Mouse (Mus musculus) stomach, embryonic 15.5 days (tissue): ENCODE measurements at regions not wholly inside any gene's neighbourhood (a gene's known extent, or its start where the extent isn't known, plus 50 kb on each side); places are given as distances from the start of the nearest gene placed in this dataset.

Source experiments
- ATAC-seq: fragments of 200-750 bp; cut with Nextera tagmentation; 2 replicates; pipeline ENCODE4 v1.8.0; 2017; ENCODE audit warnings: low read depth, moderate number of reproducible peaks, moderate TSS enrichment; ENCODE audit not compliant: insufficient read depth, low FRiP score
- H3K27ac ChIP-seq: fragments of 300-500 bp; sonication (generic); 2 replicates; pipeline ENCODE4 v1.5.1; 2015; ENCODE audit warnings: mild to moderate bottlenecking, inconsistent platforms
- H3K27me3 ChIP-seq: fragments of 300-500 bp; sonication (generic); replicated peaks from 2 replicates; pipeline ENCODE4 v1.6.1; 2015; ENCODE audit warnings: inconsistent platforms
- H3K36me3 ChIP-seq: fragments of 300-500 bp; sonication (generic); 2 replicates; pipeline ENCODE4 v1.6.1; 2015; ENCODE audit warnings: inconsistent platforms
- H3K4me1 ChIP-seq: fragments of 300-500 bp; sonication (generic); 2 replicates; pipeline ENCODE4 v1.6.1; 2015; ENCODE audit warnings: inconsistent platforms
- H3K4me2 ChIP-seq: fragments of 300-500 bp; sonication (generic); 2 replicates; pipeline ENCODE4 v1.6.1; 2015; ENCODE audit warnings: mild to moderate bottlenecking, inconsistent platforms
- H3K4me3 ChIP-seq: fragments of 300-500 bp; sonication (generic); replicated peaks from 2 replicates; pipeline ENCODE4 v1.5.1; 2015; ENCODE audit warnings: inconsistent platforms
- H3K9ac ChIP-seq: fragments of 300-500 bp; sonication (generic); 2 replicates; pipeline ENCODE4 v1.6.1; 2015; ENCODE audit warnings: inconsistent platforms
- H3K9me3 ChIP-seq: fragments of 300-500 bp; sonication (generic); 2 replicates; pipeline ENCODE4 v1.6.1; 2016; ENCODE audit warnings: inconsistent platforms
- WGBS: fragments of 180-500 bp; shearing (Covaris S2); methylation state at CpG from one replicate; pipeline ENCODE4 v1.1.7; 2015; 5-methylcytosine and 5-hydroxymethylcytosine counted together

DNA sequence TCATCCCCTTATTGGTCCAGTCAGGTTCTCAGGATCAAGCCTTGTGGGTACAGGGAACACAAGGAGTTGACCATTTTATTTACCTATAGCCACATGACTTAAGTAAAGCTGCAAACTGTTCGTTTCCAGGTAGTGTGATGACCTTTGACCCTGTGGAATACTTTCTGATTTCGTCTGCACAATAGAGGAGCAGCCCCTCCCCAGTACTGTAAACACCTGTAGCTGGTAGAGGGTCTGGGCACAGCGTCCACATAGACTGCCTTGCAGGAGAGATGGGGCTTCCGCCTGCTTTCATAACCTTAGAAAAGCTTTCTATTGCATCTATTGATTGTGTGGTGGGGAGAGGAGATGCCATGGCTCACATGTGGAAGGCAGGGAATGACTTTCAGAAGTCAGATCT, 105.2 kb upstream of the Tsc22d1 start:
- H3K4me3 ChIP-seq = no peak overlapping the region
- H3K4me2 ChIP-seq = no peak overlapping the region
- no peaks in the 10 kb centered on the region for H3K36me3 ChIP-seq
- H3K9me3 ChIP-seq = no peaks in the 10 kb centered on the region
- H3K27ac ChIP-seq = no peak overlapping the region
- no peak overlapping the region for H3K9ac ChIP-seq
- no peaks in the 10 kb centered on the region for H3K27me3 ChIP-seq
- WGBS = 43% methylated on average over 4 of the region's 4 CpGs
- no peak for ATAC-seq
- H3K4me1 ChIP-seq = peaks cover 6% of the 10 kb centered on the region; the same call in 1 of the 2 replicates

DNA sequence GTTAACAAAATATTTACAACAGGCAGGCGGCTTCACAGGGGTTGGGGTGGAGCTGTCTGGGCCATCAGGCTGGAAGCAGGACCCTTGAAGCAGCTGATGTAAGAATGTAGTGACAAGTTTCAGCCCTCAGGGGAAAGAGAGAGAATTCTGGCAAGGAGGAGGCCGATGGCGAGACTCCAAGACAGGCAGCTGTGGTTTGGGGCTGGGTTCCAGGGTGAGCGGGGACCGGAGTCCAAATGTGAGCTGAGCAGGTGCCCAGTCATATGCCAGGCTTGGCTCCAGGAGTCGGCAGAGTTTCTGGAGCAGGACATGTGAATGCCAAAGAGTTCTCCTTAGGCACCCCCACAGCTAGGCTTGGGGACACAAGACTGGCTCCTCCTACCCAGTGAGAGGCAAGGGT, 104.5 kb upstream of the Tsc22d1 start:
- ATAC-seq = no peak
- no peak overlapping the region for H3K9ac ChIP-seq
- H3K36me3 ChIP-seq = no peaks in the 10 kb centered on the region
- no peak overlapping the region for H3K4me2 ChIP-seq
- no peak overlapping the region for H3K27ac ChIP-seq
- no peaks in the 10 kb centered on the region for H3K9me3 ChIP-seq
- H3K4me1 ChIP-seq = peaks cover 6% of the 10 kb centered on the region; the same call in 1 of the 2 replicates
- no peaks in the 10 kb centered on the region for H3K27me3 ChIP-seq
- 58% methylated on average over 6 of the region's 6 CpGs for WGBS
- H3K4me3 ChIP-seq = no peak overlapping the region

- Histone ChIP-seq H3K27me3 (no peaks in the 10 kb centered on the region), H3K4me3 (no peak overlapping the region), H3K9ac (no peak overlapping the region), H3K9me3 (no peaks in the 10 kb centered on the region), H3K36me3 (no peaks in the 10 kb centered on the region), H3K4me2 (no peak overlapping the region), H3K27ac (no peak overlapping the region), H3K4me1 (peaks cover under 1% of the 10 kb centered on the region; the same call in 1 of the 2 replicates)
- ATAC-seq = no peak
- WGBS = 83% methylated on average over 14 of the region's 14 CpGs
Observed at GRCm38 (mm10) chr14:76313424-76314190, 101.2 kb upstream of the Tsc22d1 start.

GRCm38 (mm10) chr14:76318438-76318837, 96.3 kb upstream of the Tsc22d1 start:
- no peak overlapping the region for H3K4me3 ChIP-seq
- H3K4me2 ChIP-seq = no peak overlapping the region
- H3K9me3 ChIP-seq = no peaks in the 10 kb centered on the region
- no peaks in the 10 kb centered on the region for H3K36me3 ChIP-seq
- WGBS = 63% methylated on average over 5 of the region's 5 CpGs
- no peak for ATAC-seq
- H3K4me1 ChIP-seq = no peaks in the 10 kb centered on the region
- peak overlapping the region; percentile 0; the same call in 1 of the 2 replicates for H3K27ac ChIP-seq
- no peak overlapping the region for H3K9ac ChIP-seq
- no peaks in the 10 kb centered on the region for H3K27me3 ChIP-seq

DNA sequence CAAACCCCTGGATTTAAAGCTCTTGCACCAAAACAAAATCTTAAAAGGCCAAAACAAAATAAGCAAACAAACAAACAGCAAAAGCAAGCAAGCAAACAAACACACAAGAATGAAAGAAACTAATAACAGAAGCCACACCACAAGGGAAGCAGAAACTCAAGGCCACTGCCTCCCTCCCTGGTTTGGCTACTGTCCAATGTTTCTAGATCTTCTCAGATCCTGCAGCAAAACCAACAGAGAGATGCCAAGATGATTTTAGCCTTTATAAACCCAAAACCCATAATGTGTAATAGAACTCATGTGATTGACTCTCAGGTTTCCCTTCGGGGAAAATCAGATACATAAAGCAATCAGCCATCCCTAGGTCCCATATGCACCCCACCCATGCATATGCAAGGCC, 90.5 kb upstream of the Tsc22d1 start:
- Histone ChIP-seq H3K9me3 (no peaks in the 10 kb centered on the region), H3K27me3 (no peaks in the 10 kb centered on the region), H3K4me3 (no peak overlapping the region), H3K4me2 (no peak overlapping the region), H3K36me3 (no peaks in the 10 kb centered on the region), H3K4me1 (no peaks in the 10 kb centered on the region), H3K27ac (no peak overlapping the region), H3K9ac (no peak overlapping the region)
- WGBS = 80% methylated on average over 1 of the region's 1 CpGs
- no peak for ATAC-seq

DNA sequence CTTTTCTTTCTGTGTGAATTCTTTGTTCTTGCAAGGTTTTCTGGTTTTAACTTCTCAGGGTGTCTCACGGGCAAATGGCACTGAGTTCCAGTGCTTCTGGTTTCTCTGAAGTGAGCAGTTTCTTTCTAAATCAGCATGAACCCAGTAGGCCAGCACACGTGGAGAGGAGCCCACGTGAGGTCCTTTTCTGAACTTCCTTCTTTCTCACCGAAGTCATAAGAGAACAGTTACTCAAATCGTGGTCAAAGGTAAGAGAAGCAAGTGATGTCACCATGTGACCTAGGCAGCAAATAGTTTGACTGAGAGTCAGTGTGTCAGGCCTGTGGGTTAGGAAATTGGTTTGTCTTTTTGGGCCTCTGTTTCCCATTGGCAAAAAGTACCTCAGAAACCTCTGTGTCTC, 84.8 kb upstream of the Tsc22d1 start:
- Histone ChIP-seq H3K9me3 (no peaks in the 10 kb centered on the region), H3K27me3 (no peaks in the 10 kb centered on the region), H3K4me1 (no peaks in the 10 kb centered on the region), H3K4me3 (no peak overlapping the region), H3K4me2 (no peak overlapping the region), H3K9ac (no peak overlapping the region), H3K27ac (no peak overlapping the region), H3K36me3 (no peaks in the 10 kb centered on the region)
- 65% methylated on average over 5 of the region's 5 CpGs for WGBS
- no peak for ATAC-seq

DNA sequence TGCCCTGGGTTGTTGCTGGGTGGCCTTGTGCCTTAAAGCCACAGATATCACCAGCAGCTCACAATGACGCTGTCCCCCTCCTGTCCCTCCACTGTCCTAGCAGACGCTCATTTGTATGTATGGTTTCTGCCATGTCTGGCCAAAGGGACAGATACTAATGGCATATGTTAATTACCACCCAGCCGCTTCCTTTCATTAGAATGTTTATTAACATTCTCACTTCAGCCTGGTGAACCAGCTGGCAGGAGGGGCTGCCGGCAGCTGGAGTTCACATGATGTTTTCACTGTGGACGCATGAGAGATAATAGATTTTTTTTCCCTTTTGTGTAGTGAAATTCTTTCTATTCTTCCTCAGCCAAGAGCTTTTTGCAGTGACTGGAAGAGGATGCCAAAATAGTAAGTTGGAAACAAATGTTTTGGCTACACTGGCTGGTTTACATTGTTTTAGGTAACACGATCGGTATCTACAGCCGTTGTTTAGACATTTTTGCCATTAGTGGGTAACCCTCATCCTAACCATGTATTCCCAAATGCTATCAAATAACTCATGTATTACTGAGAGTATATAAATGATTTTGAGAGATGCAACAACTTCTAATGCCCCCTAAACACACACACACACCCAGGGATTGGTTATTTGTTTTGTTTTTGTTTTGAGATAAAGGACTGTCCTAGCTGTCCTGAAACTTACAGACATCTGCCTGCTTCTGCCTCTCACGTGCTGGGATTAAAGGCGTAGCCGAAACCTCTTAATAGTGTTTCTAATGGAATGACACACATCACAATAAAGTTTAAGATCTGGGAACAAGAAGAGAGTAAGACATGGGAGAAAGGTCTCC, 83.0 kb upstream of the Tsc22d1 start:
- 44% methylated on average over 11 of the region's 11 CpGs for WGBS
- no peaks in the 10 kb centered on the region for H3K27me3 ChIP-seq
- H3K9me3 ChIP-seq = no peaks in the 10 kb centered on the region
- no peak overlapping the region for H3K4me2 ChIP-seq
- H3K9ac ChIP-seq = no peak overlapping the region
- no peak for ATAC-seq
- no peak overlapping the region for H3K27ac ChIP-seq
- no peaks in the 10 kb centered on the region for H3K4me1 ChIP-seq
- H3K4me3 ChIP-seq = no peak overlapping the region
- H3K36me3 ChIP-seq = no peaks in the 10 kb centered on the region

DNA sequence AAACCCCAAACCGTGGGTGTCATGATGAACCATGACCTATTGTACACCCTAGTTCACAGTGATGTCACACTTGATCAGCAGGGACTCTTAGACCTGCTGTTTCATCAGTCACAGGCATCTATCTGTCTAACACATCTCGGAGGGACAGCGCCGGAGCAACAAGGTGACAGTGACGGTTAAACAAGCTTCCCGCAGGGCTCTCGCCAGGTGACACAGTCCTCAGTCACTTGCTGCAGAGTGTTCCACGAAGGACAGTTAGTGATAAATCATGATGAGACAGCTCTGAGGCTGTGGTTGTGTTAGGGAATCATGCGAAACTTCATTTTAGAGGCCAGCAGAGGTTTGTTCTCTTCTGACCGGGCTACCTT, 82.4 kb upstream of the Tsc22d1 start:
- no peaks in the 10 kb centered on the region for H3K4me1 ChIP-seq
- H3K27me3 ChIP-seq = no peaks in the 10 kb centered on the region
- no peak overlapping the region for H3K4me3 ChIP-seq
- H3K4me2 ChIP-seq = no peak overlapping the region
- H3K9ac ChIP-seq = no peak overlapping the region
- no peaks in the 10 kb centered on the region for H3K36me3 ChIP-seq
- H3K9me3 ChIP-seq = no peaks in the 10 kb centered on the region
- ATAC-seq = no peak
- no peak overlapping the region for H3K27ac ChIP-seq
- 68% methylated on average over 10 of the region's 10 CpGs for WGBS

GRCm38 (mm10) chr14:76340789-76341188, 74.0 kb upstream of the Tsc22d1 start:
- no peak overlapping the region for H3K4me2 ChIP-seq
- H3K36me3 ChIP-seq = no peaks in the 10 kb centered on the region
- 82% methylated on average over 7 of the region's 7 CpGs for WGBS
- no peaks in the 10 kb centered on the region for H3K4me1 ChIP-seq
- H3K9me3 ChIP-seq = no peaks in the 10 kb centered on the region
- ATAC-seq = no peak
- H3K4me3 ChIP-seq = no peak overlapping the region
- no peak overlapping the region for H3K9ac ChIP-seq
- no peak overlapping the region for H3K27ac ChIP-seq
- H3K27me3 ChIP-seq = no peaks in the 10 kb centered on the region

DNA sequence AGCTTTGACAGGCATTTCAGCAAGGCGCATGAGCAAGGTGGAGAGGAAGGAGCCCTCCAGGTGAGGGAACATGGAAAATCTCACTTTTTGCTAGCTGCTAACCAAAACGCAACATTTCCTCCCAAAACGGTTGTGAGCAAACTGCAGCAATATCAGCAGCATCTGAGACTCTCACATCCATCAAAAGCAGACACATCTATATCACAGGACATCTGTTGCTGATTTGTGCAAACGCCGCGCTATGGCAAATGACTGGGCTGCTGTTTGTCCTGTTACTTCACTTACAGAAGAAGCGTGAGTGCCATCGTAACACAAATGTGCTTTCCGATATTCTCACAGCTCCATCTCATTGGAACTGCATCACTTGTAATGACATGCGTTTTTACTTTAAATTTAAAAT, 73.5 kb upstream of the Tsc22d1 start:
- no peak for ATAC-seq
- Histone ChIP-seq H3K4me1 (no peaks in the 10 kb centered on the region), H3K27me3 (no peaks in the 10 kb centered on the region), H3K36me3 (no peaks in the 10 kb centered on the region), H3K4me3 (no peak overlapping the region), H3K9ac (no peak overlapping the region), H3K27ac (no peak overlapping the region), H3K4me2 (no peak overlapping the region), H3K9me3 (no peaks in the 10 kb centered on the region)
- WGBS = 79% methylated on average over 10 of the region's 10 CpGs

DNA sequence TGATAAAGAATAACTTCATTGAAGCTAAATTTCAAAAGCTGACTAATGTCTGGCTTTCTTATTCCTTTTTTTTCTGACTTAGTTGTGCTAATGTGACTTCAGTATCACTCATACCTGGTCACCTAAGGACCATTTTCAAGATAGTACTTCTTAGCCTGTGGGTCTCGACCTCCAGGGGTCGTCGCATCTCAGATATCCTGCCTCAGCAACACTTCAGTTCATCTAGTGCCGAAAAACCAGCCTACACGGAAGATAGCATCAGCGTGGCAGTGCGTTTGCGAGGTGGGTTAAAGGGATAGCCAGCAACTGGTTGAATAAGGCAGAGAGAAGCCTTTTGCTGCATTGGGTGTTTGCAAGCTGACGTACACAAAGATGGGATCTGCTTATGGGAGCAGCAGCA, 62.9 kb upstream of the Tsc22d1 start:
- H3K27me3 ChIP-seq = no peaks in the 10 kb centered on the region
- H3K9ac ChIP-seq = no peak overlapping the region
- no peak overlapping the region for H3K4me3 ChIP-seq
- no peaks in the 10 kb centered on the region for H3K36me3 ChIP-seq
- no peak for ATAC-seq
- H3K4me2 ChIP-seq = no peak overlapping the region
- no peak overlapping the region for H3K27ac ChIP-seq
- no peaks in the 10 kb centered on the region for H3K4me1 ChIP-seq
- WGBS = 60% methylated on average over 9 of the region's 9 CpGs
- H3K9me3 ChIP-seq = no peaks in the 10 kb centered on the region

DNA sequence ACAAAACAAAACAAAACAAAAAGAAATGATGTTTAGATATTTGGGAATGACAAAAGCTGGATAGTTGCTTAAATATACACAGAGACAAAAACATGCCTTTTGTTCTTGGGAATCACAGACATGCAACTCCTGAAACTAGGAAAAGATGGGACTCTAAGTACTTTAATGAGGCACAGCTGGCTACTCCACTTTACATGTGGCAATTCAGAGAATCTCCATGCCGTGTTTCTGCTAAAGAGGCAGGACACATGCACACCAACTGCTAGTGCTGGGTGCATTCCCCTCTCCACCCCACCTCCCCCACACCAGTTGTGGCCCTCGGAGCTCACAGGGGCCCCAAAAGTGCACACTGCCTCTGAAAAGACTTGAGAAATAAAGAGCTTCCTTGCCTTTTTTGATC, 58.6 kb upstream of the Tsc22d1 start:
- no peak overlapping the region for H3K27ac ChIP-seq
- H3K36me3 ChIP-seq = no peaks in the 10 kb centered on the region
- H3K9ac ChIP-seq = no peak overlapping the region
- no peak for ATAC-seq
- no peak overlapping the region for H3K4me3 ChIP-seq
- no peaks in the 10 kb centered on the region for H3K4me1 ChIP-seq
- WGBS = 64% methylated on average over 2 of the region's 2 CpGs
- no peak overlapping the region for H3K4me2 ChIP-seq
- H3K27me3 ChIP-seq = no peaks in the 10 kb centered on the region
- no peaks in the 10 kb centered on the region for H3K9me3 ChIP-seq
